Mouse (Mus musculus) ZHBTc4 (cell line): ENCODE data around the gene Bcar1.

Experiments used
- DNase-seq: peaks from one replicate; pipeline ENCODE4 v3.0.0-alpha.2; 2011; ENCODE audit warnings: low read depth, low spot score

Bcar1 gene

GRCm38 (mm10) chr8:111743792-111744696 is at the start of gene Bcar1:
Gene Bcar1 (minus strand): TSS chr8:111743809.
- peak; percentile 73 for DNase-seq

- DNase-seq: peak; percentile 68
These were observed 46.0 kb upstream of the Bcar1 start for GRCm38 (mm10) chr8:111789639-111790038.

- peak; percentile 80 for DNase-seq
These were observed 45.6 kb upstream of the Bcar1 start for GRCm38 (mm10) chr8:111789200-111789599.

GRCm38 (mm10) chr8:111788497-111788896 is 44.9 kb upstream of the Bcar1 start:
- DNase-seq: no peak

- DNase-seq: no peak
These were observed 44.5 kb upstream of the Bcar1 start for GRCm38 (mm10) chr8:111788085-111788484.

- no peak for DNase-seq
These were observed 44.1 kb upstream of the Bcar1 start for GRCm38 (mm10) chr8:111787683-111788082.

- DNase-seq: peak; percentile 19
These were observed 43.3 kb upstream of the Bcar1 start for GRCm38 (mm10) chr8:111786701-111787588.

GRCm38 (mm10) chr8:111786116-111786515 is 42.5 kb upstream of the Bcar1 start:
- DNase-seq: no peak

GRCm38 (mm10) chr8:111782671-111783394 is 39.2 kb upstream of the Bcar1 start:
- DNase-seq: no peak

- DNase-seq: no peak
These were observed 38.6 kb upstream of the Bcar1 start for GRCm38 (mm10) chr8:111782161-111782560.

- no peak for DNase-seq
These were observed 37.3 kb upstream of the Bcar1 start for GRCm38 (mm10) chr8:111780697-111781424.

- DNase-seq: no peak
These were observed 36.1 kb upstream of the Bcar1 start for GRCm38 (mm10) chr8:111779690-111780089.

- DNase-seq: no peak
These were observed 35.2 kb upstream of the Bcar1 start for GRCm38 (mm10) chr8:111778801-111779200.

- DNase-seq: no peak
These were observed 32.9 kb upstream of the Bcar1 start for GRCm38 (mm10) chr8:111776492-111776891.

- no peak for DNase-seq
These were observed 32.2 kb upstream of the Bcar1 start for GRCm38 (mm10) chr8:111775766-111776165.

GRCm38 (mm10) chr8:111773476-111773875 is 29.9 kb upstream of the Bcar1 start:
- DNase-seq: no peak

- no peak for DNase-seq
These were observed 29.4 kb upstream of the Bcar1 start for GRCm38 (mm10) chr8:111773057-111773456.

- DNase-seq: no peak
These were observed 28.5 kb upstream of the Bcar1 start for GRCm38 (mm10) chr8:111772083-111772482.

GRCm38 (mm10) chr8:111771625-111772020 is 28.0 kb upstream of the Bcar1 start:
- no peak for DNase-seq

- DNase-seq: no peak
These were observed 27.5 kb upstream of the Bcar1 start for GRCm38 (mm10) chr8:111770958-111771624.
